Mouse (Mus musculus): ENCODE measurements around the gene Olfr1121. TPM values are rescaled to one million over a fixed set of nuclear protein-coding genes. Genes with fewer than 3 reads are reported as not detected.

Gene Olfr1121
- polyA plus RNA-seq, 1 experiment from 2014 or later = not detected

Other genes with a start within 250 kb of the Olfr1121 start
- gene Olfr1110, start 229.6 kb upstream of the Olfr1121 start, polyA plus RNA-seq (2015; fragmentation: Nextera tagmentation; extraction: Ambion mirVana) = not detected in 2 replicates
- not detected in 2 replicates for gene Olfr1111, start 217.3 kb upstream of the Olfr1121 start, polyA plus RNA-seq (2015; fragmentation: Nextera tagmentation; extraction: Ambion mirVana)
- gene Olfr1112, start 182.1 kb upstream of the Olfr1121 start, polyA plus RNA-seq (2015; fragmentation: Nextera tagmentation; extraction: Ambion mirVana) = not detected in 2 replicates
- not detected in 2 replicates for gene Olfr1113, start 160.9 kb upstream of the Olfr1121 start, polyA plus RNA-seq (2015; fragmentation: Nextera tagmentation; extraction: Ambion mirVana)
- gene Olfr1115, start 121.9 kb upstream of the Olfr1121 start, polyA plus RNA-seq (2015; fragmentation: Nextera tagmentation; extraction: Ambion mirVana) = not detected in 2 replicates
- gene Olfr1116, start 102.4 kb upstream of the Olfr1121 start, polyA plus RNA-seq (2015; fragmentation: Nextera tagmentation; extraction: Ambion mirVana) = not detected in 2 replicates
- gene Olfr1118, start 62.3 kb upstream of the Olfr1121 start, polyA plus RNA-seq (2015; fragmentation: Nextera tagmentation; extraction: Ambion mirVana) = not detected in 2 replicates
- not detected in 2 replicates for gene Olfr1120, start 15.1 kb upstream of the Olfr1121 start, polyA plus RNA-seq (2015; fragmentation: Nextera tagmentation; extraction: Ambion mirVana)
- not detected in 2 replicates for gene Olfr1122, start 16.0 kb downstream of the Olfr1121 start, polyA plus RNA-seq (2015; fragmentation: Nextera tagmentation; extraction: Ambion mirVana)
- gene Olfr1123, start 46.7 kb downstream of the Olfr1121 start, polyA plus RNA-seq (2015; fragmentation: Nextera tagmentation; extraction: Ambion mirVana) = not detected in 2 replicates
- 0.09 TPM in 1 of 2 replicates, not detected in the other for gene Olfr1124, start 60.4 kb downstream of the Olfr1121 start, polyA plus RNA-seq (2015; fragmentation: Nextera tagmentation; extraction: Ambion mirVana)
- not detected in 2 replicates for gene Olfr1126, start 84.1 kb downstream of the Olfr1121 start, polyA plus RNA-seq (2015; fragmentation: Nextera tagmentation; extraction: Ambion mirVana)
- not detected in 2 replicates for gene Pramel7, start 127.2 kb downstream of the Olfr1121 start, polyA plus RNA-seq (2015; fragmentation: Nextera tagmentation; extraction: Ambion mirVana)
- gene Pramel6, start 136.7 kb downstream of the Olfr1121 start, polyA plus RNA-seq (2015; fragmentation: Nextera tagmentation; extraction: Ambion mirVana) = not detected in 2 replicates
- not detected in 2 replicates for gene Olfr153, start 161.9 kb downstream of the Olfr1121 start, polyA plus RNA-seq (2015; fragmentation: Nextera tagmentation; extraction: Ambion mirVana)
- not detected in 2 replicates for gene Olfr1128, start 175.6 kb downstream of the Olfr1121 start, polyA plus RNA-seq (2015; fragmentation: Nextera tagmentation; extraction: Ambion mirVana)
- gene Olfr1129, start 204.0 kb downstream of the Olfr1121 start, polyA plus RNA-seq (2015; fragmentation: Nextera tagmentation; extraction: Ambion mirVana) = not detected in 2 replicates
- not detected in 2 replicates for gene Olfr1130, start 236.3 kb downstream of the Olfr1121 start, polyA plus RNA-seq (2015; fragmentation: Nextera tagmentation; extraction: Ambion mirVana)

Data from forebrain, embryonic 16.5 days (tissue).